Mouse (Mus musculus) liver, adult 2 months (tissue): ENCODE measurements at regions not wholly inside any gene's neighbourhood (a gene's known extent, or its start where the extent isn't known, plus 50 kb on each side); places are given as distances from the start of the nearest gene placed in this dataset.

ENCODE experiments used
- DNase-seq: peaks from one replicate; pipeline ENCODE4 v3.0.0-alpha.2; 2011; ENCODE audit warnings: low read depth, low spot score; ENCODE audit errors: extremely low read depth
- H3K27ac ChIP-seq: fragments of 200-500 bp; replicated peaks from 2 replicates; pipeline ENCODE4 v1.5.1; 2012; ENCODE audit warnings: low read depth, mild to moderate bottlenecking, control low read depth, inconsistent platforms, low read length; ENCODE audit not compliant: insufficient read depth
- H3K27me3 ChIP-seq: fragments of 200-500 bp; 2 replicates; pipeline ENCODE4 v1.6.1; 2012; ENCODE audit warnings: mild to moderate bottlenecking, moderate library complexity, low read length, inconsistent platforms; ENCODE audit not compliant: control insufficient read depth, insufficient read depth
- H3K36me3 ChIP-seq: fragments of 200-500 bp; 2 replicates; pipeline ENCODE4 v1.6.1; 2012; ENCODE audit warnings: low read length, inconsistent platforms; ENCODE audit not compliant: control insufficient read depth, insufficient read depth
- H3K4me1 ChIP-seq: fragments of 200-500 bp; 2 replicates; pipeline ENCODE4 v1.6.1; 2011; ENCODE audit warnings: low read length; ENCODE audit not compliant: control insufficient read depth, insufficient read depth
- H3K4me3 ChIP-seq: fragments of 200-500 bp; 2 replicates; pipeline ENCODE4 v1.5.1; 2011; ENCODE audit warnings: low read depth, mild to moderate bottlenecking, control low read depth, low read length, moderate library complexity; ENCODE audit not compliant: insufficient read depth
- H3K79me2 ChIP-seq: fragments of 200-500 bp; 2 replicates; pipeline ENCODE4 v1.6.1; 2012; ENCODE audit warnings: inconsistent platforms, mild to moderate bottlenecking, low read length, moderate library complexity; ENCODE audit not compliant: control insufficient read depth, insufficient read depth
- H3K9ac ChIP-seq: fragments of 200-500 bp; 2 replicates; pipeline ENCODE4 v1.6.1; 2012; ENCODE audit warnings: low read depth, mild to moderate bottlenecking, control low read depth, inconsistent platforms, low read length
- CTCF ChIP-seq: fragments of 200-500 bp; IDR thresholded peaks from 2 replicates; pipeline ENCODE4 v1.5.1; 2011; ENCODE audit warnings: low read depth, low read length, control low read depth
- POLR2A ChIP-seq: fragments of 200-500 bp; IDR thresholded peaks from 2 replicates; pipeline ENCODE4 v1.6.1; 2011; ENCODE audit warnings: low read length, control low read depth; ENCODE audit not compliant: insufficient read depth; ENCODE audit errors: extremely low read depth
- WGBS: fragments of 180-500 bp; shearing (Covaris S2); methylation state at CpG from one replicate; pipeline ENCODE4 v1.1.7; 2018; 5-methylcytosine and 5-hydroxymethylcytosine counted together

GRCm38 (mm10) chr5:17262126-17262525 lies 110.9 kb upstream of the Speer4f2 start:
- Histone ChIP-seq H3K79me2 (no peaks in the 10 kb centered on the region), H3K36me3 (no peaks in the 10 kb centered on the region), H3K4me1 (no peaks in the 10 kb centered on the region), H3K4me3 (no peak overlapping the region), H3K9ac (no peak overlapping the region), H3K27ac (no peak overlapping the region), H3K27me3 (no peaks in the 10 kb centered on the region)
- 71% methylated on average over 1 of the region's 1 CpGs for WGBS
- DNase-seq, result no peak
- no peak for TF ChIP-seq CTCF
- TF ChIP-seq POLR2A, result no peak

- no peaks in the 10 kb centered on the region for H3K27me3 ChIP-seq
- WGBS, result 91% methylated on average over 2 of the region's 2 CpGs
- TF ChIP-seq CTCF (no peak), POLR2A (no peak)
Measured at GRCm38 (mm10) chr5:17271153-17271552, 101.8 kb upstream of the Speer4f2 start.

GRCm38 (mm10) chr5:17271722-17272479 lies 101.1 kb upstream of the Speer4f2 start:
- DNase-seq, result peak; percentile 13
- Histone ChIP-seq H3K27ac (no peak overlapping the region), H3K9ac (no peak overlapping the region), H3K27me3 (peaks cover 2% of the 10 kb centered on the region; the same call in 1 of the 2 replicates), H3K36me3 (no peaks in the 10 kb centered on the region), H3K4me1 (no peaks in the 10 kb centered on the region), H3K79me2 (no peaks in the 10 kb centered on the region), H3K4me3 (no peak overlapping the region)
- TF ChIP-seq CTCF (no peak), POLR2A (no peak)
- 19% methylated on average over 3 of the region's 3 CpGs for WGBS

More at GRCm38 (mm10) chr5:17271153-17271552, 101.8 kb upstream of the Speer4f2 start:
- H3K36me3 ChIP-seq, result no peaks in the 10 kb centered on the region
- no peak overlapping the region for H3K9ac ChIP-seq
- no peaks in the 10 kb centered on the region for H3K79me2 ChIP-seq
- no peak for DNase-seq
- no peak overlapping the region for H3K27ac ChIP-seq
- H3K4me1 ChIP-seq, result no peaks in the 10 kb centered on the region
- H3K4me3 ChIP-seq, result no peak overlapping the region

- H3K79me2 ChIP-seq, result no peaks in the 10 kb centered on the region
- no peak for TF ChIP-seq CTCF
- no peak overlapping the region for H3K9ac ChIP-seq
- no peak for DNase-seq
- peaks cover 2% of the 10 kb centered on the region; the same call in 1 of the 2 replicates for H3K27me3 ChIP-seq
- no peak overlapping the region for H3K27ac ChIP-seq
- no peak overlapping the region for H3K4me3 ChIP-seq
- WGBS, result 92% methylated on average over 2 of the region's 2 CpGs
- no peaks in the 10 kb centered on the region; the same call in 1 of the 2 replicates for H3K4me1 ChIP-seq
- H3K36me3 ChIP-seq, result no peaks in the 10 kb centered on the region
Measured at GRCm38 (mm10) chr5:17275346-17275745, 97.6 kb upstream of the Speer4f2 start.

- no peak for TF ChIP-seq CTCF
- TF ChIP-seq POLR2A, result no peak
- H3K4me1 ChIP-seq, result no peaks in the 10 kb centered on the region; the same call in 1 of the 2 replicates
- H3K27ac ChIP-seq, result no peak overlapping the region
- no peaks in the 10 kb centered on the region for H3K79me2 ChIP-seq
- 86% methylated on average over 3 of the region's 3 CpGs for WGBS
- DNase-seq, result no peak
- peaks cover 2% of the 10 kb centered on the region; the same call in 1 of the 2 replicates for H3K27me3 ChIP-seq
- no peak overlapping the region for H3K4me3 ChIP-seq
- H3K9ac ChIP-seq, result no peak overlapping the region
- H3K36me3 ChIP-seq, result no peaks in the 10 kb centered on the region
Measured at GRCm38 (mm10) chr5:17276782-17277578, 96.0 kb upstream of the Speer4f2 start.

GRCm38 (mm10) chr5:17280203-17280602 lies 92.8 kb upstream of the Speer4f2 start:
- Histone ChIP-seq H3K4me1 (no peaks in the 10 kb centered on the region; the same call in 1 of the 2 replicates), H3K4me3 (no peak overlapping the region), H3K79me2 (no peaks in the 10 kb centered on the region), H3K27me3 (peaks cover 2% of the 10 kb centered on the region; the same call in 1 of the 2 replicates), H3K9ac (no peak overlapping the region), H3K36me3 (no peaks in the 10 kb centered on the region), H3K27ac (no peak overlapping the region)
- WGBS, result 17% methylated on average over 4 of the region's 4 CpGs
- TF ChIP-seq POLR2A, result no peak
- TF ChIP-seq CTCF, result no peak
- peak; percentile 91 for DNase-seq
